Mouse (Mus musculus): ENCODE measurements around the gene Procr. TPM values are rescaled to one million over a fixed set of nuclear protein-coding genes. Genes with fewer than 3 reads are reported as not detected.
A peak's percentile ranks its signal among the peaks of the same experiment; 100 is the strongest.

Procr gene
- polyA plus RNA-seq (2016; fragmentation: Nextera tagmentation; extraction: Ambion mirVana) = 1.5 and 1.7 TPM in 2 replicates

DNA sequence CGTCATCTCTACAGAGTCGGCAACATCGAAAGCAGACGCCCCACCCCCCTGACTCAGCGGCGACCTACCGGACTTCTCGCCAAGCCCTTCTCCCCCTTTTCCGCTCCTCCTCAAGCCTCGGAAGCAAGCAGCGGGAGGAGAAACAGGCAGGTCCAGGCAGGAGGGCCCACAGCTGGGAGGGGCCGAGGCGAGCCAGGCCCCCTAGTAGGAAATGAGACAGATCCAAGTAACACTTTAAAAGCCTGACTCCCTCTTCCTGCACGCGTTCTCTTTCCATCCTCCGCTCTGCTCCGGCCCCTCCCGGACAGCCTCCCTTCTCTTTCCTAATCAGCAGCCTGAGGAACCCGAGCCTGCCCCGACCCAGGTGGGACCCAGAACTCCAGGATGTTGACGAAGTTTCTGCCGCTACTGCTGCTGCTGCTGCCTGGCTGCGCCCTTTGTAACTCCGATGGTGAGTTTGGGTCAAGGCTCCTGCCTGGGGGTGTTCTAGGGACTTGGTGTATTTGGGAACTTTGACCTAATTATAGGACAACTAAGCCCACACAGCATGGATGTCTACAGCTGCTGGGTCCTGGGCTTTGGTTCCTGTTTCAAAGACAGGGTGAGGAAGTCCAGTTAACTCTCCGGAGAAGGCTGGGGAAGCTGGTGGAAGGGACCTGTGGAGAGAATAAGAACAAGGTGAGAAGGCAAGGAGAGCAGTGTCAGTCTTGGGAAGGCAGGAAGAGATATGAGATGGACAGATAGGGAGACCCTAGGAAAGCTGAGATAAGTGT is at the start of gene Procr:
Procr (plus strand) TSS at position 104 of the 773 bp plus-strand sequence.
- Histone ChIP-seq H3K36me3 (no peaks in the 10 kb centered on the region), H3K4me3 (peak within 1 kb of the TSS; percentile 53), H3K4me1 (replicated peaks) (peaks cover 15% of the 10 kb centered on the region), H3K27ac (peak within 1 kb of the TSS; percentile 53), H3K9me3 (no peaks in the 10 kb centered on the region), H3K27me3 (ENCODE audit: insufficient read depth, poor library complexity, severe bottlenecking) (peaks cover 29% of the 10 kb centered on the region)
- 3% methylated on average over 25 of the region's 25 CpGs for WGBS
- peak; percentile 33 for DNase-seq (ENCODE audit: low spot score)

GRCm38 (mm10) chr2:155701399-155701919 is 49.5 kb upstream of the Procr start:
- H3K4me1 ChIP-seq (replicated peaks) = peaks cover 7% of the 10 kb centered on the region; the same call in 1 of the 2 replicates
- no peak overlapping the region for H3K4me3 ChIP-seq
- H3K9me3 ChIP-seq = no peaks in the 10 kb centered on the region
- H3K27me3 ChIP-seq (ENCODE audit: insufficient read depth, poor library complexity, severe bottlenecking) = no peaks in the 10 kb centered on the region
- WGBS = 91% methylated on average over 19 of the region's 19 CpGs
- no peak for DNase-seq (ENCODE audit: low spot score)
- H3K36me3 ChIP-seq = peaks cover 44% of the 10 kb centered on the region
- no peak overlapping the region for H3K27ac ChIP-seq

DNA sequence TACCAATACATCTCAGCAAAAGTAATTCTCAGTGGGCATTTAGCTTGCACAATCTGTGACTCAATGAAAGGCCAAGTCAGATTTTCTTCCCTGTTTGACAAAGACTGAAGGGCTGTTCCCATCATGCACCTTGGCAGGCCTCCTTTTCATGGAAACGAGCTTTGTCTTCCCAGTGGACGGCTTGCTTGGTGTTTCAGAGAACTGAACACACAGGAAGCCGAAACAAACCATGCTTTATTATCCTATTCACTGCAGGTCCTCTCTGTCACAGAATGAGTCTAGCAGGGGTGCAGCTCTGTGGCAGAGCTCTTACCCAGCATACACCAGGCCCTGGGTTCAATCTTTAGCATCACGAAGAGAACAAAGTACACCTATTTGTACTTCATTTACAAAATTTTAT is 47.3 kb upstream of the Procr start:
- H3K36me3 ChIP-seq = peaks cover 60% of the 10 kb centered on the region
- WGBS = 40% methylated on average over 4 of the region's 4 CpGs

DNA sequence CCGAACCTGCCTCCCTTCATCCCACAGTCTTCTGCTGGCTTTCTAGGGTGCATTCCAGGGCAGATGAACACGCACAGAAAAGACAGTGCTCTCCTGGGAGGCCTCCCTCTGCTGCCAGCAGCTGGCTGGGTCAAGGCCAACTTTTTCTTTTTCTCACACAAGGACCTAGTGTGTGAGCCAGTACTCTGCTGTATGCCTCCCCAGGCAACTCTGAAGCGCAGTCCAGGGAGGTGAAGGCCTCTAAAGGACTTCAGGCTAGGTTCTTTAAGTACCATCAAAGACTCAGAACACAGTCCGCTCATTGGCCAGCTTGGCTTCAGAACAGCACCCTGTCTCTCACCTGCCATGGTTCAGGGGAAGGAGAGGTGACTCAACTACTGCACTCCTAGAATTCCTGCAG is 43.7 kb upstream of the Procr start:
- no peaks in the 10 kb centered on the region for H3K27me3 ChIP-seq (ENCODE audit: insufficient read depth, poor library complexity, severe bottlenecking)
- peaks cover 78% of the 10 kb centered on the region for H3K36me3 ChIP-seq
- H3K4me3 ChIP-seq = no peak overlapping the region
- H3K9me3 ChIP-seq = no peaks in the 10 kb centered on the region
- no peak overlapping the region for H3K27ac ChIP-seq
- DNase-seq (ENCODE audit: low spot score) = no peak
- H3K4me1 ChIP-seq (replicated peaks) = peaks cover 7% of the 10 kb centered on the region; the same call in 1 of the 2 replicates
- WGBS = 89% methylated on average over 4 of the region's 4 CpGs

More for the DNA sequence above, 47.3 kb upstream of the Procr start:
- no peaks in the 10 kb centered on the region for H3K27me3 ChIP-seq (ENCODE audit: insufficient read depth, poor library complexity, severe bottlenecking)
- H3K4me3 ChIP-seq = no peak overlapping the region
- peak overlapping the region; percentile 76 for H3K27ac ChIP-seq
- H3K9me3 ChIP-seq = no peaks in the 10 kb centered on the region
- H3K4me1 ChIP-seq (replicated peaks) = peaks cover 7% of the 10 kb centered on the region; the same call in 1 of the 2 replicates
- peak; percentile 43 for DNase-seq (ENCODE audit: low spot score)

- H3K36me3 ChIP-seq = peaks cover 90% of the 10 kb centered on the region
- H3K4me1 ChIP-seq (replicated peaks) = no peaks in the 10 kb centered on the region
- H3K27ac ChIP-seq = no peak overlapping the region
- no peaks in the 10 kb centered on the region for H3K9me3 ChIP-seq
- no peaks in the 10 kb centered on the region for H3K27me3 ChIP-seq (ENCODE audit: insufficient read depth, poor library complexity, severe bottlenecking)
- 90% methylated on average over 11 of the region's 11 CpGs for WGBS
- no peak overlapping the region for H3K4me3 ChIP-seq
- no peak for DNase-seq (ENCODE audit: low spot score)
Measured at GRCm38 (mm10) chr2:155710557-155710956, 40.4 kb upstream of the Procr start.

- Histone ChIP-seq H3K4me3 (no peak overlapping the region), H3K9me3 (no peaks in the 10 kb centered on the region), H3K27ac (no peak overlapping the region), H3K36me3 (peaks cover 91% of the 10 kb centered on the region), H3K27me3 (ENCODE audit: insufficient read depth, poor library complexity, severe bottlenecking) (no peaks in the 10 kb centered on the region), H3K4me1 (replicated peaks) (no peaks in the 10 kb centered on the region)
- 89% methylated on average over 12 of the region's 12 CpGs for WGBS
- DNase-seq (ENCODE audit: low spot score) = no peak
Measured at GRCm38 (mm10) chr2:155717082-155717990, 33.6 kb upstream of the Procr start.

DNA sequence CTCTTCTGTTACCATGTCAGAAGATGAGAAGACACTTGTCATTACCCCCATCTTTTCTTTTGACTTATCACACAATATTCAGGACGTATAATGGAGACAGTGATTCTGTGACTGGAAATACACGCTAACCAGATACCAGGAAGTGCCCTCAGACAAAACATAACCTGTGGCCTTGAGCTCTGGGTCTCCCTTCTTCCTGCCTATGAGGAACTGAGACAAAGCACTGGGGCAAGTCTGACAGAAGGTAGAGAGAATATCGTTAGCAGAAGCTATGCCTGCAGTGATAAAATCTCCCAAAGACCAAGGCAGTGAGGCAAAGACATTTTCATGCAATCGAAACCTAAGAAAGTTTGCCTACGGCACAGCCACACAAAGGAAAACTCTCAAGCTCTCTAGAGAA is 30.3 kb upstream of the Procr start:
- no peak for DNase-seq (ENCODE audit: low spot score)
- Histone ChIP-seq H3K4me3 (no peak overlapping the region), H3K36me3 (peaks cover 75% of the 10 kb centered on the region), H3K27ac (no peak overlapping the region), H3K9me3 (no peaks in the 10 kb centered on the region), H3K27me3 (ENCODE audit: insufficient read depth, poor library complexity, severe bottlenecking) (no peaks in the 10 kb centered on the region), H3K4me1 (replicated peaks) (no peaks in the 10 kb centered on the region)
- WGBS = 94% methylated on average over 5 of the region's 5 CpGs

DNA sequence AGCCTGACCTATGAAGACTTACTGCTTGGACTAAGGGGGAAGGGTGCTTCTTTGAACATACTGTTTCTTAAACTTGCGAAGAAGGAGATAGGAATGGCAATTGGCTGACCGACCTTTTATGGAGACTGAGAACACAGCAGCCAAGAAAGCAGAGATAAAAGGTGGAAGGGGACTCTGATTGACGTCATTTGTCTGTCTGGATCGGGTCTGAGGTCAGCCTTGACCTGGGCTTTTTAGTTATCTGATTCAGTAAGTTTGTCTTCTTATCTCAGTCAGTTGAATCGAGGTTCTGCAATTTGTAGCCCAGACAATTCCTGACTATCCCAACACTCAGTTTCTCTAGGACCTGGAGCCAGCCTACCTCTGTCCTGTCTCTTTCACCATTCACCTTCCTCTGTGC is 26.9 kb upstream of the Procr start:
- DNase-seq (ENCODE audit: low spot score) = no peak
- H3K27ac ChIP-seq = no peak overlapping the region
- H3K9me3 ChIP-seq = no peaks in the 10 kb centered on the region
- no peak overlapping the region for H3K4me3 ChIP-seq
- no peaks in the 10 kb centered on the region for H3K27me3 ChIP-seq (ENCODE audit: insufficient read depth, poor library complexity, severe bottlenecking)
- whole genome bisulfite sequencing = 85% methylated on average over 5 of the region's 5 CpGs
- peaks cover 51% of the 10 kb centered on the region for H3K36me3 ChIP-seq
- H3K4me1 ChIP-seq (replicated peaks) = peaks cover 12% of the 10 kb centered on the region

GRCm38 (mm10) chr2:155724526-155724925 is 26.4 kb upstream of the Procr start:
- Histone ChIP-seq H3K36me3 (peaks cover 47% of the 10 kb centered on the region), H3K9me3 (no peaks in the 10 kb centered on the region), H3K4me3 (no peak overlapping the region), H3K27ac (no peak overlapping the region), H3K4me1 (replicated peaks) (peaks cover 13% of the 10 kb centered on the region), H3K27me3 (ENCODE audit: insufficient read depth, poor library complexity, severe bottlenecking) (no peaks in the 10 kb centered on the region)
- no peak for DNase-seq (ENCODE audit: low spot score)
- WGBS = 88% methylated on average over 6 of the region's 6 CpGs

- no peaks in the 10 kb centered on the region for H3K9me3 ChIP-seq
- WGBS = 87% methylated on average over 7 of the region's 7 CpGs
- no peak overlapping the region for H3K4me3 ChIP-seq
- peaks cover 13% of the 10 kb centered on the region for H3K4me1 ChIP-seq (replicated peaks)
- H3K27ac ChIP-seq = no peak overlapping the region
- H3K36me3 ChIP-seq = peaks cover 34% of the 10 kb centered on the region
- no peak for DNase-seq (ENCODE audit: low spot score)
- H3K27me3 ChIP-seq (ENCODE audit: insufficient read depth, poor library complexity, severe bottlenecking) = no peaks in the 10 kb centered on the region
Measured at GRCm38 (mm10) chr2:155726302-155726701, 24.6 kb upstream of the Procr start.

- Histone ChIP-seq H3K4me3 (peak overlapping the region; percentile 96), H3K27me3 (ENCODE audit: insufficient read depth, poor library complexity, severe bottlenecking) (no peaks in the 10 kb centered on the region), H3K9me3 (no peaks in the 10 kb centered on the region), H3K36me3 (peaks cover 18% of the 10 kb centered on the region; the same call in 1 of the 2 replicates), H3K4me1 (replicated peaks) (peaks cover 13% of the 10 kb centered on the region), H3K27ac (no peak overlapping the region)
- no peak for DNase-seq (ENCODE audit: low spot score)
- WGBS = 88% methylated on average over 7 of the region's 7 CpGs
Measured at GRCm38 (mm10) chr2:155727764-155728395, 23.0 kb upstream of the Procr start.

GRCm38 (mm10) chr2:155728742-155729141 is 22.2 kb upstream of the Procr start:
- peak overlapping the region; percentile 85 for H3K27ac ChIP-seq
- peaks cover 15% of the 10 kb centered on the region; the same call in 1 of the 2 replicates for H3K36me3 ChIP-seq
- H3K4me1 ChIP-seq (replicated peaks) = peaks cover 13% of the 10 kb centered on the region
- H3K27me3 ChIP-seq (ENCODE audit: insufficient read depth, poor library complexity, severe bottlenecking) = no peaks in the 10 kb centered on the region
- no peaks in the 10 kb centered on the region for H3K9me3 ChIP-seq
- no peak for DNase-seq (ENCODE audit: low spot score)
- H3K4me3 ChIP-seq = peak overlapping the region; percentile 96
- WGBS = 6% methylated on average over 15 of the region's 15 CpGs

All from hindbrain, embryonic 10.5 days (tissue).